Comparison of ENCODE assay signal across 14 mouse cellular contexts in the genomic region with DNA sequence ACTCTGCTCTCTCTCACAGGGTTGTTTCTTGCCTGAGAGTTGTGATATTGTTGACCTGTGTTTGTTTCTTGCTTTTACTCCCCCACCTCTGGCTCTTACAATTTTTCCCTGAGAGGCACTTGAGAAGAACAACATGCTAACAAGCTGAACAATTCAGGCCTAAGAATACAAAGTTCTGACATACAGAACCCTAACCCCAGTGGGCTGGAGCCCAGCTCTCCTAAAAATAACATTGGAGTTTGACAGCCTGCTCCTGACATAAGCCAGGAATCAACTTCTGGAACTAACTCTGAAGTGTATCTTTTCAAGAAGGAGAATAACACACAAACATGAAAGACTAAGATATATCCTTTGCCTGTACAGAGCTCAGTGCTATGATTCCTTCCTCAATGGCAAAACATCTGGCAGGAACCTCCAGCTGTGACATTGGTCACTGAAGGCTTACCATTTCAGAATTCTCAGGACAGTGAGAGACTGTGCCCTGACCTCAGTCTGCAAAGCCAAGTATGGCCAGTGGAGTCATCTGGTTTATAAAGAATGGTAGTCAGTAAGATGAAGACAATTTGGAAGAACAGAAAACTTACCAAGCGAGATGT.
DNase-seq lines count a peak whose midpoint lies in the region; ATAC-seq lines count a peak whose summit lies in the region.
"Had no signal": no experiment of that assay in that cellular context is flagged by ENCODE, and none has a peak within 500 bp of the region (broad histone marks: within the 10 kb centered on the region; RNA-seq: fewer than 3 reads in every experiment).

No protein-coding gene starts in this region.

- intact Hi-C loops in left cerebral cortex, postnatal 10 days (cut with DNase I), result no loop called here

- no peaks in the 10 kb centered on the region for H3K27me3 ChIP-seq in heart, embryonic 15.5 days
- H3K27me3 ChIP-seq in forebrain, embryonic 14.5 days (replicated peaks; ENCODE audit: control insufficient read depth, insufficient read depth, low read length), result no peaks in the 10 kb centered on the region
- no peaks in the 10 kb centered on the region for H3K27me3 ChIP-seq in liver, embryonic 11.5 days (replicated peaks; ENCODE audit: control insufficient read depth, insufficient read depth, low read length)
- H3K27me3 ChIP-seq: hindbrain, embryonic 13.5 days; liver, embryonic 13.5 days had no signal

- H3K4me3 ChIP-seq in heart, embryonic 15.5 days, result no peak overlapping the region
- H3K4me3 ChIP-seq in forebrain, embryonic 14.5 days (ENCODE audit: low read depth, low read length), result no peak overlapping the region
- H3K4me3 ChIP-seq in liver, embryonic 11.5 days (ENCODE audit: low read depth, low read length), result no peak overlapping the region
- H3K4me3 ChIP-seq: hindbrain, embryonic 13.5 days; left cerebral cortex, adult 2 months; liver, embryonic 13.5 days had no signal

- no peak overlapping the region for H3K4me2 ChIP-seq in heart, embryonic 15.5 days
- no peak overlapping the region for H3K4me2 ChIP-seq in forebrain, embryonic 14.5 days (ENCODE audit: low read length)
- no peak overlapping the region for H3K4me2 ChIP-seq in liver, embryonic 11.5 days
- H3K4me2 ChIP-seq: hindbrain, embryonic 13.5 days; liver, embryonic 13.5 days had no signal

- peak; percentile 2 for DNase-seq in embryo, embryonic 11 days
- no peak for DNase-seq in embryo, embryonic 9.5 days (ENCODE audit: extremely low spot score)
- peak; percentile 41 for DNase-seq in adipocyte (ENCODE audit: low spot score)
- peak; percentile 36 for DNase-seq in lung, postnatal 10 days
- DNase-seq in forebrain, embryonic 14.5 days (ENCODE audit: low spot score), result no peak
- no peak for DNase-seq in liver, embryonic 11.5 days (ENCODE audit: low spot score)
- DNase-seq in left cerebral cortex, postnatal 10 days (ENCODE audit: extremely low spot score in 1 of 2, low spot score in 2 of 2), result no peak
- DNase-seq: adrenal gland, adult 8-10 months; cerebellum, adult 9-10 months; kidney, postnatal 25 days; liver, embryonic 13.5 days had no signal

- no peak overlapping the region for H3K9ac ChIP-seq in heart, embryonic 15.5 days
- no peak overlapping the region for H3K9ac ChIP-seq in forebrain, embryonic 14.5 days (ENCODE audit: low read length)
- no peak overlapping the region for H3K9ac ChIP-seq in liver, embryonic 11.5 days (ENCODE audit: low read depth, low read length)
- H3K9ac ChIP-seq: hindbrain, embryonic 13.5 days; liver, embryonic 13.5 days had no signal

- peak overlapping the region; percentile 83 for H3K27ac ChIP-seq in heart, embryonic 15.5 days
- H3K27ac ChIP-seq in forebrain, embryonic 14.5 days (ENCODE audit: low read depth, low read length), result no peak overlapping the region
- no peak overlapping the region for H3K27ac ChIP-seq in liver, embryonic 11.5 days (ENCODE audit: low read depth, low read length)
- H3K27ac ChIP-seq: hindbrain, embryonic 13.5 days; left cerebral cortex, adult 2 months; liver, embryonic 13.5 days had no signal

- H3K9me3 ChIP-seq in heart, embryonic 15.5 days (replicated peaks), result no peaks in the 10 kb centered on the region
- H3K9me3 ChIP-seq in forebrain, embryonic 14.5 days (replicated peaks; ENCODE audit: control insufficient read depth, low read length), result no peaks in the 10 kb centered on the region
- H3K9me3 ChIP-seq in liver, embryonic 11.5 days (ENCODE audit: control insufficient read depth, low read length), result no peaks in the 10 kb centered on the region
- H3K9me3 ChIP-seq: hindbrain, embryonic 13.5 days; liver, embryonic 13.5 days had no signal

- peak; percentile 86 for ATAC-seq in heart, embryonic 15.5 days (replicated peaks; ENCODE audit: insufficient number of reproducible peaks, insufficient read depth, low FRiP score, low read depth)
- ATAC-seq in forebrain, embryonic 14.5 days, result no peak
- no peak for ATAC-seq in liver, embryonic 11.5 days (replicated peaks; ENCODE audit: low FRiP score)

- 77% methylated on average over 1 of the region's 1 CpGs for WGBS in heart, embryonic 15.5 days
- WGBS in forebrain, embryonic 14.5 days, result 89% methylated on average over 1 of the region's 1 CpGs
- WGBS in liver, embryonic 11.5 days, result 73% methylated on average over 1 of the region's 1 CpGs

- no peaks in the 10 kb centered on the region for H3K36me3 ChIP-seq in heart, embryonic 15.5 days
- no peaks in the 10 kb centered on the region for H3K36me3 ChIP-seq in forebrain, embryonic 14.5 days (ENCODE audit: control insufficient read depth, insufficient read depth, low read length)
- no peaks in the 10 kb centered on the region for H3K36me3 ChIP-seq in liver, embryonic 11.5 days (ENCODE audit: control insufficient read depth, insufficient read depth, low read length)
- H3K36me3 ChIP-seq: hindbrain, embryonic 13.5 days; liver, embryonic 13.5 days had no signal

- peaks cover 5% of the 10 kb centered on the region for H3K4me1 ChIP-seq in heart, embryonic 15.5 days (replicated peaks)
- H3K4me1 ChIP-seq in forebrain, embryonic 14.5 days (ENCODE audit: control insufficient read depth, insufficient read depth, low read length), result no peaks in the 10 kb centered on the region
- H3K4me1 ChIP-seq in liver, embryonic 11.5 days (replicated peaks; ENCODE audit: control insufficient read depth, insufficient read depth, low read length), result no peaks in the 10 kb centered on the region
- H3K4me1 ChIP-seq: liver, embryonic 13.5 days had no signal

Comparison
In these comparisons a context has a peak if more than half of its experiments do, and no peak if none do; other contexts are left out.
1. DNase-seq: peak in embryo, embryonic 11 days (single experiment), adipocyte (single experiment) and lung, postnatal 10 days (single experiment); none in embryo, embryonic 9.5 days (single experiment), forebrain, embryonic 14.5 days (single experiment), liver, embryonic 11.5 days (single experiment) and left cerebral cortex, postnatal 10 days (0 of 2).